10 mouse cellular contexts compared by ENCODE assay signal in genomic region chr13:5802079-5802478, GRCm38 (mm10). TPM values are rescaled to one million over a fixed set of nuclear protein-coding genes. Genes with fewer than 3 reads are reported as not detected.
DNase-seq lines count a peak whose midpoint lies in the region; ATAC-seq and TF ChIP-seq lines count a peak whose summit lies in the region.
"Had no signal": no experiment of that assay in that cellular context is flagged by ENCODE, and none has a peak within 500 bp of the region (broad histone marks: within the 10 kb centered on the region; RNA-seq: fewer than 3 reads in every experiment).

No protein-coding gene starts in this region.

- H3K27me3 ChIP-seq in liver, adult 2 months (ENCODE audit: control insufficient read depth, insufficient read depth, low read length) = no peaks in the 10 kb centered on the region
- no peaks in the 10 kb centered on the region for H3K27me3 ChIP-seq in liver, embryonic 11.5 days (replicated peaks; ENCODE audit: control insufficient read depth, insufficient read depth, low read length)

- peak overlapping the region; percentile 46 for H3K27ac ChIP-seq in liver, adult 2 months (replicated peaks; ENCODE audit: insufficient read depth, low read depth, low read length)
- H3K27ac ChIP-seq in liver, embryonic 11.5 days (ENCODE audit: low read depth, low read length) = no peak overlapping the region
- H3K27ac ChIP-seq: layer of hippocampus, adult 2 months had no signal

- no peaks in the 10 kb centered on the region for H3K9me3 ChIP-seq in liver, embryonic 11.5 days (ENCODE audit: control insufficient read depth, low read length)

- H3K36me3 ChIP-seq in liver, adult 2 months (ENCODE audit: control insufficient read depth, insufficient read depth, low read length) = no peaks in the 10 kb centered on the region
- no peaks in the 10 kb centered on the region for H3K36me3 ChIP-seq in liver, embryonic 11.5 days (ENCODE audit: control insufficient read depth, insufficient read depth, low read length)

- no peak for ATAC-seq in liver, embryonic 11.5 days (replicated peaks; ENCODE audit: low FRiP score)
- ATAC-seq in megakaryocyte progenitor cell, adult 5-6 weeks (replicated peaks; ENCODE audit: poor library complexity) = peak; percentile 50
- ATAC-seq in activated CD4-positive, CD25-positive, alpha-beta regulatory T cell, adult 4 months = no peak

- TF ChIP-seq CTCF in liver, adult 2 months (IDR thresholded peaks at IDR 0.05; ENCODE audit: low read depth, low read length) = no peak

- H3K4me3 ChIP-seq in liver, adult 2 months (ENCODE audit: insufficient read depth, low read depth, low read length) = no peak overlapping the region
- H3K4me3 ChIP-seq in liver, embryonic 11.5 days (ENCODE audit: low read depth, low read length) = no peak overlapping the region
- H3K4me3 ChIP-seq: layer of hippocampus, adult 2 months had no signal

- WGBS in liver, adult 2 months = 15% methylated on average over 7 of the region's 7 CpGs
- 49% methylated on average over 7 of the region's 7 CpGs for WGBS in liver, embryonic 11.5 days

- peaks cover 18% of the 10 kb centered on the region for H3K4me1 ChIP-seq in liver, adult 2 months (ENCODE audit: control insufficient read depth, insufficient read depth, low read length)
- peaks cover 5% of the 10 kb centered on the region; the same call in 1 of the 2 replicates for H3K4me1 ChIP-seq in liver, embryonic 11.5 days (replicated peaks; ENCODE audit: control insufficient read depth, insufficient read depth, low read length)

- H3K4me2 ChIP-seq in liver, embryonic 11.5 days = no peak overlapping the region
- H3K4me2 ChIP-seq: midbrain, embryonic 11.5 days had no signal

- no peak for TF ChIP-seq POLR2A in liver, adult 2 months (IDR thresholded peaks at IDR 0.05; ENCODE audit: extremely low read depth, insufficient read depth, low read length)

- H3K9ac ChIP-seq in liver, adult 2 months (ENCODE audit: low read depth, low read length) = peak overlapping the region; percentile 40
- no peak overlapping the region for H3K9ac ChIP-seq in liver, embryonic 11.5 days (ENCODE audit: low read depth, low read length)

- DNase-seq in liver, adult 2 months (ENCODE audit: extremely low read depth, low read depth, low spot score) = peak; percentile 93
- no peak for DNase-seq in liver, embryonic 11.5 days (ENCODE audit: low spot score)
- DNase-seq in gastrocnemius, postnatal 10 days = peak; percentile 10
- DNase-seq in kidney, adult 9 months = peak; percentile 33
- DNase-seq in cerebellum, adult 18-20 months = no peak
- DNase-seq in spleen, postnatal 4 days (ENCODE audit: low spot score in 2 of 2) = no peak

- no peaks in the 10 kb centered on the region for H3K79me2 ChIP-seq in liver, adult 2 months (ENCODE audit: control insufficient read depth, insufficient read depth, low read length)

RNA-seq across cellular contexts. Expression of gene Klf6, which starts 59.2 kb away (rescaled TPM):
- 8.1 and 11.5 TPM in 2 replicates for total RNA-seq in liver, adult 2 months (2014; rRNA removed)
- 1.3 and 1.9 TPM in 2 replicates for polyA plus RNA-seq in liver, adult 2 months (2012; rRNA removed)
- 25.7 and 31.5 TPM in 2 replicates for polyA plus RNA-seq in liver, embryonic 11.5 days (2014; fragmentation: Nextera tagmentation; extraction: Ambion mirVana)
- 10 to 100 TPM; 33.5 to 36.5 TPM for total RNA-seq in gastrocnemius, postnatal 10 days (2021)
- 30.6 and 65.4 TPM in 2 replicates for total RNA-seq in megakaryocyte progenitor cell, adult 5-6 weeks (2015)
- 39.1 and 62.3 TPM in 2 replicates for total RNA-seq in megakaryocyte progenitor cell, adult 5-6 weeks (2017)
- 100 to 1,000 TPM; 111 to 134 TPM for polyA plus RNA-seq in activated CD4-positive, CD25-positive, alpha-beta regulatory T cell, adult 4 months (2017; shearing (Covaris generic))

Comparison
In these comparisons a context has a peak if more than half of its experiments do, and no peak if none do; other contexts are left out.
1. DNase-seq: peak in liver, adult 2 months (single experiment), gastrocnemius, postnatal 10 days (single experiment) and kidney, adult 9 months (single experiment); none in liver, embryonic 11.5 days (single experiment), cerebellum, adult 18-20 months (0 of 2) and spleen, postnatal 4 days (0 of 2).